Mouse (Mus musculus) midbrain, embryonic 12.5 days (tissue): ENCODE data around the gene Hspa12a. TPM values are rescaled to one million over a fixed set of nuclear protein-coding genes. Genes with fewer than 3 reads are reported as not detected.
A peak's percentile ranks its signal among the peaks of the same experiment; 100 is the strongest.

Source experiments
- ATAC-seq: fragments of 200-750 bp; cut with Nextera tagmentation; 2 replicates; pipeline ENCODE4 v1.8.0; 2017; ENCODE audit warnings: low read depth, moderate TSS enrichment, moderate library complexity; ENCODE audit not compliant: low FRiP score
- H3K27ac ChIP-seq: fragments of 300-500 bp; sonication (generic); replicated peaks from 2 replicates; pipeline ENCODE4 v1.5.1; 2016; ENCODE audit warnings: mild to moderate bottlenecking
- H3K27me3 ChIP-seq: fragments of 300-500 bp; sonication (generic); 2 replicates; pipeline ENCODE4 v1.6.1; 2016; ENCODE audit warnings: mild to moderate bottlenecking
- H3K36me3 ChIP-seq: fragments of 300-500 bp; sonication (generic); 2 replicates; pipeline ENCODE4 v1.6.1; 2016
- H3K4me1 ChIP-seq: fragments of 300-500 bp; sonication (generic); 2 replicates; pipeline ENCODE4 v1.6.1; 2016
- H3K4me2 ChIP-seq: fragments of 300-500 bp; sonication (generic); replicated peaks from 2 replicates; pipeline ENCODE4 v1.6.1; 2016; ENCODE audit warnings: mild to moderate bottlenecking, moderate library complexity
- H3K4me3 ChIP-seq: fragments of 300-500 bp; sonication (generic); 2 replicates; pipeline ENCODE4 v1.5.1; 2016; ENCODE audit warnings: mild to moderate bottlenecking
- H3K9ac ChIP-seq: fragments of 300-500 bp; sonication (generic); replicated peaks from 2 replicates; pipeline ENCODE4 v1.6.1; 2016; ENCODE audit warnings: mild to moderate bottlenecking, moderate library complexity
- H3K9me3 ChIP-seq: fragments of 300-500 bp; sonication (generic); 2 replicates; pipeline ENCODE4 v1.6.1; 2016; ENCODE audit warnings: mild to moderate bottlenecking
- WGBS: fragments of 180-500 bp; shearing (Covaris S2); methylation state at CpG from one replicate; pipeline ENCODE4 v1.1.7; 2016; 5-methylcytosine and 5-hydroxymethylcytosine counted together
- polyA plus RNA-seq: library from polyadenylated mRNA; unstranded; fragments of >200 nt; fragmentation: Nextera tagmentation; extraction: Ambion mirVana; gene quantifications from 2 replicates; pipeline ENCODE4 v1.2.1, GENCODE M21; 2016

The Hspa12a gene
- polyA plus RNA-seq, 1 experiment from 2014 or later = 28.0 TPM

GRCm38 (mm10) chr19:58873536-58873935 is 69.9 kb downstream of the Hspa12a start:
- no peak for ATAC-seq
- no peaks in the 10 kb centered on the region for H3K27me3 ChIP-seq
- no peaks in the 10 kb centered on the region for H3K9me3 ChIP-seq
- H3K4me1 ChIP-seq = no peaks in the 10 kb centered on the region
- WGBS = 85% methylated on average over 3 of the region's 3 CpGs
- no peak overlapping the region for H3K27ac ChIP-seq
- H3K4me3 ChIP-seq = no peak overlapping the region
- H3K9ac ChIP-seq = no peak overlapping the region
- no peaks in the 10 kb centered on the region for H3K36me3 ChIP-seq
- no peak overlapping the region for H3K4me2 ChIP-seq

DNA sequence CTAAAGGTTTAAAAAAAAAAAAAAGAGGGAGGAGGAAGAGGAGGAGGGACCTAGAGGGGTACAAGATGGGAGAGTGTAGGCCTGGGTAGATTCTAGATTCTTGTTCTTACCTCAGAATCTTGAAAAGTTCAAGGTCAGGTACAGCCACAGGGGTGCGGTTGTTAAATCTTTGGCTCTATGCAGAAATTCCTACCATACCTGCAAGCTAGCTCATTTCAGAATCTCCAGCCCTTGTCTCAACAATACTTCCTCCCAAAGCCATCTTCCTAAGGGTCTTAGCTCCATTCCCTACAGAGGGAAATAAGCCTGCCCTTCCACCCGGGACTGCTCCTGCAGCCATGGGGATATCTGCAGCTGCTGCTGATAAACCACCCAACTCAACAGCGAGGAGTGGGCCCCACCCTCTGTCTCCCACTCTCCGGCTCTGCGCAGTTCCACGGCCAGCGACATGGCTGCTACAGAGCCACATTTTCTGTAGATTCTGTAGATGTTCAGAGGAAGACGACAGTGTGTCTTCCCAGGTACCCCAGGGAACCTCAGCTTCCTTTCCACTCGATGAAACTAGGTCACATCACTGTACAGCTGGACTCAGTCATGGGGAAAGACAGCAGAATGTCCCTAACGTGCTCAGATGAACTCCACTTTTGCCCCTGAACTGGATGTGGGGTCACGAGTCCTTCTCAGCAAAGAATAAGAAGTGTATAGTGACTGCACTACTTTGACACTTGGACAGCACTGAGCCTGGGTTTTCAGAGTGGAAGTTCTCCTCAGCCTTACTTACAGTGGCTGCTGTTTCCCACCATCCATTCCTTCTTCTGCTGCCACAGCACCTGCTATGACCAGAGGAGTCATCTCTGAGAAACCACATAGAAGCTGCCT is 70.8 kb downstream of the Hspa12a start:
- H3K36me3 ChIP-seq = no peaks in the 10 kb centered on the region
- H3K4me3 ChIP-seq = no peak overlapping the region
- H3K27me3 ChIP-seq = no peaks in the 10 kb centered on the region
- no peaks in the 10 kb centered on the region for H3K9me3 ChIP-seq
- no peak overlapping the region for H3K9ac ChIP-seq
- H3K4me2 ChIP-seq = no peak overlapping the region
- no peak overlapping the region for H3K27ac ChIP-seq
- no peaks in the 10 kb centered on the region for H3K4me1 ChIP-seq
- ATAC-seq = no peak
- WGBS = 82% methylated on average over 11 of the region's 11 CpGs

GRCm38 (mm10) chr19:58871878-58872277 is 71.6 kb downstream of the Hspa12a start:
- H3K27me3 ChIP-seq = no peaks in the 10 kb centered on the region
- H3K4me2 ChIP-seq = no peak overlapping the region
- H3K4me1 ChIP-seq = no peaks in the 10 kb centered on the region
- no peaks in the 10 kb centered on the region for H3K9me3 ChIP-seq
- no peak overlapping the region for H3K27ac ChIP-seq
- 83% methylated on average over 6 of the region's 6 CpGs for WGBS
- no peak overlapping the region for H3K4me3 ChIP-seq
- H3K9ac ChIP-seq = no peak overlapping the region
- no peak for ATAC-seq
- H3K36me3 ChIP-seq = no peaks in the 10 kb centered on the region

DNA sequence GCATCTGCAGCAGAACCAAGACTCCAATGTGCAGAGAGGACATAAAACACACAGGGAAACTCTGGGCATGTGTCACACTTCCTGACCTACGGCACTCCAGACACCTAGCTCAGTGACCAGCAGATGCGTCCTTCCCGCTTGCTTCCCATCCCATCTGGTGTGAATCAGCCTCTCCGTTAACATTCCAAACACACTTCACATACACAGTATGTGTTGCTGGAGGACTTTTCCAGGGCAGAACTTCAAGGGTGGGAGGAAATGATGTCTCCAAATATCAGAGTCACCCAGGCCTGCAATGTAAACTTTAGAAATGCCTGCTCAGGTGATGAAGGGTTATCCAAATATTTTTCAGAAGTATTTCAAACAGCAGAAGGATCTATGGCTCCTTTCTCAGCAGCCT is 76.8 kb downstream of the Hspa12a start:
- Histone ChIP-seq H3K4me1 (0 out of 2 replicates have a peak, but pooled peaks cover 6% of the 10 kb centered on the region), H3K9me3 (0 out of 2 replicates have a peak, but pooled peaks cover 3% of the 10 kb centered on the region), H3K27me3 (peaks cover 8% of the 10 kb centered on the region; the same call in 1 of the 2 replicates), H3K4me2 (no peak overlapping the region), H3K36me3 (no peaks in the 10 kb centered on the region), H3K4me3 (no peak overlapping the region), H3K9ac (no peak overlapping the region), H3K27ac (no peak overlapping the region)
- 89% methylated on average over 4 of the region's 4 CpGs for WGBS
- no peak for ATAC-seq

DNA sequence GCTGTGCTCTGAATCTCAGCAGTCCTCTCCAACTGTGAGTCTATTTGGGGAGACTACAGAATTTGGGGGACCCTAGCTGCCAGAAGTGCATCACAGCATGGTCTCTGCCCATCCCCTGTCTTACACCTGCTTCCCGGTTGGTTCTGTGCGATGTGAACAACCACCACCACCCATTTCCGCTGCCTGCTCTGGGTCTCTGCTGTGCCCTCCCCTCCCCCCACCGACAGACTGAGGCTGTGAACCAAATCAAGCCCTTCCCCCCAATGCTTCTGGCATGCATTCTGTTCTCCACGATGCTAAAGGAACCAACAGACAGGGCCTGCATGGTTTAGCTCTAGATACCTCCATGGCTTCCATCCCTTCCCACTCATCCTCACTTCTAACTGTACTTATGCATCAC is 78.2 kb downstream of the Hspa12a start:
- H3K9me3 ChIP-seq = 0 out of 2 replicates have a peak, but pooled peaks cover 3% of the 10 kb centered on the region
- H3K9ac ChIP-seq = no peak overlapping the region
- H3K4me1 ChIP-seq = peaks cover 17% of the 10 kb centered on the region
- H3K27me3 ChIP-seq = peaks cover 10% of the 10 kb centered on the region; the same call in 1 of the 2 replicates
- H3K4me3 ChIP-seq = no peak overlapping the region
- no peak for ATAC-seq
- H3K27ac ChIP-seq = no peak overlapping the region
- no peak overlapping the region for H3K4me2 ChIP-seq
- 45% methylated on average over 5 of the region's 5 CpGs for WGBS
- no peaks in the 10 kb centered on the region for H3K36me3 ChIP-seq

DNA sequence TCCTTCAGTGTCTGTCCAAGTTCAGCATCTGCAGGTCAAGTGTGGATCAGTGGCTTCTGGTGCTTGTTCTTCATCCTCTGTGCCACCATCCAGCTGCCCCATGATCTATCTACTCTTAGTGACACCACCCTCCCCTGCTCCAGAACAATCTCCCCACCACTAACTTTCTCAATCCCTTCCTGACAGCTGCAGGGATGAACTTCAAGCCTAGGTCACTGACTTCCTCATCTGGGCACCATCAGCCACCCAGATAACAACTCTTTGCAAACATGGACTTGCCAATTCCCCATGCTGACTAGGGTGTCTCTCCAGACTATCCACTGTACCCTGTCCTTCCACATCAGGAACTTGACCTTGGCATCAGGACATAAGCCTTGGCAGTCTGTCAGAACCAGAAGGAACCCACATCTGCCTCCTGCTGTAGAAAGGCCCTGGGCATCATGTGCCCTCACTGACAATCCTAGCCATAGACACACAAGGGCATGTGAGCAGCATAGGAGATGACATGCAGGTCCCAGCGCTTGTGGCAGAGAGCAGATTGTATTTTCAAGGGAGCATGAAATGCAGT is 79.4 kb downstream of the Hspa12a start:
- Histone ChIP-seq H3K27ac (no peak overlapping the region), H3K27me3 (peaks cover 21% of the 10 kb centered on the region), H3K4me3 (no peak overlapping the region), H3K36me3 (no peaks in the 10 kb centered on the region), H3K9ac (no peak overlapping the region), H3K4me1 (peaks cover 28% of the 10 kb centered on the region), H3K9me3 (0 out of 2 replicates have a peak, but pooled peaks cover 3% of the 10 kb centered on the region), H3K4me2 (no peak overlapping the region)
- no peak for ATAC-seq
- 100% methylated on average over 1 of the region's 1 CpGs for WGBS

- Histone ChIP-seq H3K9me3 (0 out of 2 replicates have a peak, but pooled peaks cover 3% of the 10 kb centered on the region), H3K27me3 (peaks cover 21% of the 10 kb centered on the region), H3K36me3 (no peaks in the 10 kb centered on the region), H3K4me2 (peak overlapping the region; percentile 76), H3K4me1 (peaks cover 28% of the 10 kb centered on the region), H3K27ac (peak overlapping the region; percentile 75), H3K9ac (no peak overlapping the region; the same call in 1 of the 2 replicates), H3K4me3 (peak overlapping the region; percentile 56)
- peak; percentile 72; the same call in 1 of the 2 replicates for ATAC-seq
- 16% methylated on average over 11 of the region's 12 CpGs for WGBS
Observed at GRCm38 (mm10) chr19:58861174-58861760, 82.2 kb downstream of the Hspa12a start.

- Histone ChIP-seq H3K36me3 (no peaks in the 10 kb centered on the region), H3K4me2 (peak overlapping the region; percentile 76)
Observed at GRCm38 (mm10) chr19:58860255-58861173, 82.9 kb downstream of the Hspa12a start.

GRCm38 (mm10) chr19:58859831-58860254 is 83.6 kb downstream of the Hspa12a start:
- Histone ChIP-seq H3K4me2 (peak overlapping the region; percentile 76), H3K4me1 (peaks cover 22% of the 10 kb centered on the region), H3K9ac (peak overlapping the region; percentile 66), H3K36me3 (no peaks in the 10 kb centered on the region), H3K27me3 (peaks cover 21% of the 10 kb centered on the region), H3K27ac (peak overlapping the region; percentile 75), H3K4me3 (peak overlapping the region; percentile 56), H3K9me3 (0 out of 2 replicates have a peak, but pooled peaks cover 3% of the 10 kb centered on the region)
- peak; percentile 32 for ATAC-seq
- WGBS = 3% methylated on average over 14 of the region's 14 CpGs

More at GRCm38 (mm10) chr19:58860255-58861173, 82.9 kb downstream of the Hspa12a start:
- peak overlapping the region; percentile 66 for H3K9ac ChIP-seq
- WGBS = under 1% methylated on average over 45 of the region's 46 CpGs
- peak overlapping the region; percentile 56 for H3K4me3 ChIP-seq
- H3K4me1 ChIP-seq = peaks cover 26% of the 10 kb centered on the region
- ATAC-seq = peak; percentile 91
- peaks cover 21% of the 10 kb centered on the region for H3K27me3 ChIP-seq
- 0 out of 2 replicates have a peak, but pooled peaks cover 3% of the 10 kb centered on the region for H3K9me3 ChIP-seq
- H3K27ac ChIP-seq = peak overlapping the region; percentile 75

DNA sequence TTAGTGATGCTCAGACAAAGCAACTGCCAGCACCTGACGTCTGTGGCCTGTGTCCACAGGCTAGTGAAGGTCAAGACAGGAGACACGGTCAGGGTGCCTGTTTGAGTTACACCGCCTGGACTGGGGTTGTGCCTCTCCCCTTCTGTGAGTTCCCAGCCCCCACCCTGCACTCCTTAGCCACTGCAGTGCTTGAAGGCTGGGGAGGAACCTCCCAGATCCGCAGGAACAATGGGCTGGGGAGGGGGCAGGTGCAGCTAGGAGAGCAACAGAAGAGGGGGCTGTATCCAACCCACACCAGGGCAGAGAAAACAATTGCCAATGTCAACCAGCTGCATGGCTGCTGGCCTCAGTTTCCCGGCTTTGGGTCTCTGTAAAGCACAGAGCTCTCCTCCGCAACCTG is 84.1 kb downstream of the Hspa12a start:
- Histone ChIP-seq H3K36me3 (no peaks in the 10 kb centered on the region), H3K4me1 (peaks cover 22% of the 10 kb centered on the region), H3K27ac (peak overlapping the region; percentile 75), H3K9ac (peak overlapping the region; percentile 66), H3K4me3 (peak overlapping the region; percentile 56), H3K9me3 (0 out of 2 replicates have a peak, but pooled peaks cover 3% of the 10 kb centered on the region), H3K4me2 (peak overlapping the region; percentile 76), H3K27me3 (peaks cover 21% of the 10 kb centered on the region)
- 14% methylated on average over 6 of the region's 6 CpGs for WGBS
- no peak for ATAC-seq
